Mouse (Mus musculus): ENCODE measurements around the gene Elmo1. TPM values are rescaled to one million over a fixed set of nuclear protein-coding genes. Genes with fewer than 3 reads are reported as not detected.

Elmo1 gene
- total RNA-seq, 2 experiments from 2014 or later: 45.7 to 47.2 TPM

DNA sequence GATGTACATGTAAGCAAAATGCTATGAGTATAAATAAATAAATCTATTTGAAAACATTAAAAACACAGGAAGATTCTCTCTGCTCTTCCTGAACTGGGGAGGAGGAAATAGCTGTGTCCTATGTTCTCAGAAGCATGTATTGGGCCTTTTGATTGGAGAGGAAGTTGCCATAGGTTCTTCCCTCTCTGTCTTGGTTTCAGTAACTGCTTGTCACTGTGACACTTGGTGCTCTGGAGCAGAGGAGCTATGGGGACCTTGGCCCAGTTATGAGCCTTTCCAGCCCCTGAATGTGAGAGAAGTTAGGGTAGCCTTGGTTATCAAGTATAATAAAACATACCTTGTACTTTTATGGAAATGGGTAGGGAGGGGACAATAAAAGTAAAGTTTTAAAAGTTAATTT, 130.0 kb downstream of the Elmo1 start:
- no peak for DNase-seq (ENCODE audit: extremely low spot score in 1 of 2, low spot score in 2 of 2)
- intact Hi-C loops (cut with DNase I): no loop called here

DNA sequence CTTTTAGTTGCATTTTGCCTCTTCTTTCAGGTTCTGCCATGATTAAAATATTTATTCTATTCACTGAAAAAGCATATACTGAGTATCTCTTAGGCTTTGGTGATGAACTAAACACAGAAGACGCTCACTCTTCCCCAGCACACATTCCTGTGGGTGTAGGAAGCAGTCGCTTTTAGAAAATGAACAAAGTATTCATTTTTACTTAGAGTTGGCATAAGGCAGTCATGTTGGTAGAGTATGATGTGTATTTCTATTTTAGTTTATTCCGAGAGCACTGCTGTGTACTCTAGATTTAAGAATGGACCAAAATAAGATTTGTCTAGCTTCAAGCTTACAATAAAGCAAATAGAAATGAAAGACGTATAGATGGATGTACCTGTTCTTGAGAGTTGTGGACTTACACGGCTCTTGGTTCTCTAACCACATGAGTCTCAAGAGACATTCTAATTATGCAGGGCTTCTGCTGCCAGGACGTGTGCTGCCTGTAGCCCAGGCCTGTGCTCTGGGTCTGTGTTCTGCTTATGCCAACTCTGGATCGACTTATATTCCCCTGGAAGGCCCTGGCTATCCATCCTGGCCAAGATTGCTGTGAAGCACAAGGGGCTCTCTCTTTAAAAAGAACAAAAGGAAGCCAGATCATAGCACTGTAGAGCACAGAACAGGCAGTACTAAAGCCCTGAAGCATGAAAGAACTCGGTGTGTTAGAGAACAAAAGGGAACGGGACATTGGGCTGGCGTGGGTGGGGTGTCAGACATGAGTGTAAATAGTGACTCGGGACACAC, 137.7 kb downstream of the Elmo1 start:
- intact Hi-C loops (cut with DNase I): no loop called here
- DNase-seq (ENCODE audit: extremely low spot score in 1 of 2, low spot score in 2 of 2): no peak

DNA sequence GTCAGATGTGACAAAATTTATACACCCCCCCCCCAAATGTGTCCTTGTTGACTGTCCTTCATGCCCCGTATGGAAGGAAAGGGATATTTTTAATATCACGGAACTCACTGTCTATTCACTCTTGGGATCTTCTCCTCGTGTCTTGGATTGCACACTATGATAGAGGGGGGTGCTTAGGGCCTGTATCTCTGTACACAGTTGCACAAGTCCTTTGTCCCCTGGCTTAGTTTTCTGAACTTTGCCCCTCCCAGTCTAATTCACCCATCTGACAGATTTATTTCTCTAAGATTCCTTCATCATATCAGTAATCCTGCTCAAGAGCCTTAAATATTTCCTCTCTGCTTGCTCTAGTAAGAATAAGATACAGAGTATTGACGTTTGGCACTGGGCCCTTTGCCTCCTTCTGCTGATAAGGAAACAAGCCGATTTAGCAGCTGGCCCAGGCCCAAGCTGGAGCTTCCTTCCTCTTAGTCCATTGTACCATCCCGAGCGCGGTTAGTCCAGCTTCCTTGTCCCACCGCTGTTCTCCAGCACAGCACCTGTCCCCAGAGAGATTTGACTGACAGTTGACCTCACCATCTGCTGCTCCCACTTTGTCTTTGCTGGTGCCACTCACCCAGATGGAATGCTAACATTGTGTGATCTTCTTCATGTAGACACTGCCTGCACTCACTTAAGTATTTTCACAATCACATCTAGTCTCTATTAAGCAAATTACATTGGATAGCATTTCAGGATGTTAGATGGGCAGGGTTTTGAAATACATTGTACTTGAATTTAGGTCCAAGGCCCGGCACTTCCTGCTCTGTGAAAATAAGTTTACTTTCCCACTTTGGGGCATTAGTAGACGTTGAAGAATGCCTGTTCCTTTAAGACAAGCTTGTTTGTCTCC, 141.7 kb downstream of the Elmo1 start:
- intact Hi-C loops (cut with DNase I): no loop called here
- DNase-seq (ENCODE audit: extremely low spot score in 1 of 2, low spot score in 2 of 2): peak in 1 of 2 experiments; percentile 77

DNA sequence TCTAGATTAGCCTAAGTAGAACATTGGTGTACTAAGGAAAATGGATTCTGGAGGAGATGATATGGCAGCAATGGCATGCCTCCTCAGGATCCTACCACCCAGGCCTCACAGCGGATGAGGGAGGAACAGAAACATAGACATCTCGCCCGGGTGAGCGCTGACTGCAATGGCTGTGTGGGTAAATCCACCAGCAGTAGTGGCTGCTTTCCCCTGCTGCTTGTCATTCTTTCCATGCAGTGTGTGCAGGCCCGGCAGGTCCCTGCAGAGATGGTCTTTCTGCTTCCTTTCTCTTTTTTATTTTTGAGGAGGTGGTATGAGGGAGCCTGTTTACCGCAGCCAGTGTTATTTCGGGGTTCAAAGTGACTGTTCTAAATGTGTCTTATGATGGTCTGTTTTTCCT, 143.3 kb downstream of the Elmo1 start:
- intact Hi-C loops (cut with DNase I): no loop called here

DNA sequence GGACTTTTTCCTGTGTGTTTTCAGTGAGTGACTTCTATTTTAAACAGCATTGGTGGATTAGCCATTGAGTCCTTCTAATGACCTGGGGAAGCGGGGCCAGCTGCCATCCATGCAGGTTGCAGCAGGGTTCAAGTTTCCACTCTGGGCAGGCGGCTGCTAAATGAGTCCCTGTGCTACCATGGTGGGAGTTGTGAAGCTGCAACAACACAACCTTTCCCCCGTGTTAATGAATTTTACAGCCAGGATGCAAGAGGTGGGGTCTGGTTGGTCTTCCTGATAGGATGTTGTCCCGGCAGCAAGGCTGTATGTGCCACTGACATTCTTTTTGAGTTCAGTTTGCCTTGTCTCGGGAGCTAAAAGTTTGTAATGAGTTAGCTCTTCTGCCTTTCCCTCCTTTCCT, 147.2 kb downstream of the Elmo1 start:
- DNase-seq (ENCODE audit: extremely low spot score in 1 of 2, low spot score in 2 of 2): no peak
- intact Hi-C loops (cut with DNase I): no loop called here

More for the DNA sequence above, 143.3 kb downstream of the Elmo1 start:
- no peak for DNase-seq (ENCODE audit: extremely low spot score in 1 of 2, low spot score in 2 of 2)

DNA sequence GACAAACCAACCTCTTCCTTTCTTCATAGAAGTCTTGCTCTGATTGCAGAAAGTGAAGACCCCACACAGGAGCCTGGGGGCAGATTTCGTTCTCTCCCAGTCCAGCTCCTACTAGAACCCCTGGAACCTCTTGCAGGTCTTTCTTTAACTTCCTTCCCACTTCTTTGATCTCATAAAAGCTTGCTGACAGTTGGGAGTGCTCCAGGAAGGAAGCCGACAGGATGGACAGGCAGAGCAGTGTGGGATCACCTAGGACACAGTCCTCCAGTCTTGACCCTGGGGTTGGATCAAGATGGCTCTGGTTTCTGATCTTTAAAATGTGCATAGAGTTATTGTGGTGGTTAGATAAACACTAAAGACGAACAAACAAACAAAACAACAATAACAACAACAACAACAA, 147.8 kb downstream of the Elmo1 start:
- intact Hi-C loops (cut with DNase I): no loop called here
- DNase-seq (ENCODE audit: extremely low spot score in 1 of 2, low spot score in 2 of 2): no peak

DNA sequence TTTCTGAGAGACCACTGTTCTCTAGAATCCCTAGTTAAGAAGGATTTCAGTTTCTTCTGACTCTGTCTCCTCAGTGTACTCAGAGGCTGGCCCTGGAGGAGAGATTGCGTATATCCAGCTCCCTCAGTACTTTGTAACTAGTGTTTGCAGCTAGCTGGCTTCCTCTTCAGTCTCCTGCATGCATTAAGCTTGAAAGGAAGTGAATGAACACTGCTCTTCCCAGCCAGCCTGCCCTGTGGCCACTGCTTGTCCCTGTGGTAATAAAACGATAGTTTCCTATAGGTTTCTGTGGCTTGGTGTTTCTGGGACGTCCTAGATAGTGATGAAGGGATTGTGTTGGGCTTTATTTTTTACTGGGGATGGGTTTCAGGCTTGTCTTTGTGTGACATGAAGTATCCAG, 148.3 kb downstream of the Elmo1 start:
- no peak for DNase-seq (ENCODE audit: extremely low spot score in 1 of 2, low spot score in 2 of 2)
- intact Hi-C loops (cut with DNase I): no loop called here

DNA sequence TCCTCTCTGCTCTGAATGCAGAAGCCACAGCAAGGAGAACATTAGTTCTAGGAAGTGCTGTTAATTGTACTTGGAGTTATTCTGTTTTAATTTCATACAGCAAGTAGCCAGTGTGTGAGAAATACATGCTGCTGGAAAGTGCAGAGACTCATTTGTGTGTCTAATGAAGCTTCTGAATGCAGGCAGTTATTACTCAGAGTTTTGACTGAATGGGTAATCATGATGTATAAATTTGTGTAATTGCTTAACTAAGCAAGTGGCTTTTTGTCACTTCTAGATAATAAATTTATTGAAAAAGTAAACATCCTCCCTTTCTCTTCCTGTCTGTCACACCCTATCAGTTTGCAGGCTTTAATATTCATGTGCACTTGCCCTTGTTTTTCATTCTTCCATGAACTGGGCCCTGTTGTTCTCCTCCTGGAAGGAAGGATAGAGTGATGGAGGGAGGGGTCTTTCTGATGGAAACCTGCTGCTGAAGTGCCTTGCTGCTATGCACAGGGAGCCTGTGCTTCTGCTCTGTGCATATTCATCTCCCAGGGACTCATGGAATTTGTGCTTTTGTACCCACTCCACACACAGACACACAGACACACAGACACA, 159.8 kb downstream of the Elmo1 start:
- intact Hi-C loops (cut with DNase I): no loop called here
- DNase-seq (ENCODE audit: extremely low spot score in 1 of 2, low spot score in 2 of 2): no peak

DNA sequence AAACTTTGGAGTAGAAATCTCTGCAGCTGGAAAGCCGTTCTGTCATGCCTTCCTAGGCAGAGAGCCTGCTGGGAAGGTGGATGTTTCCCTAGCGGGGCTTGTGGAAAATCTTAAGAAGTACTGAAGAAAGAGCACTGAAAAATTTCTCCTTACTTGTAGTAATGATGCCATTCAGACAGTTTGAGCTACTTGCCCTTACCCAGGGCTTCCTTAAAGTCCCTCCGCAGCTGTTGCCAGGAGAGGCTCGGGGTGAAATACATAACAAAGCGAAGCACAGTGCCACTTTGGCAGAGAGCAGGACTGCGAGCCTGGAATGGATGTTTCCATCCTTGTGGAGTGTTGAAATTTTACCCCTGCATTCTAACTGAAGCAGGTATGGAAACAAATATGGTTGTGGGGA, 164.5 kb downstream of the Elmo1 start:
- intact Hi-C loops (cut with DNase I): no loop called here
- no peak for DNase-seq (ENCODE audit: extremely low spot score in 1 of 2, low spot score in 2 of 2)

DNA sequence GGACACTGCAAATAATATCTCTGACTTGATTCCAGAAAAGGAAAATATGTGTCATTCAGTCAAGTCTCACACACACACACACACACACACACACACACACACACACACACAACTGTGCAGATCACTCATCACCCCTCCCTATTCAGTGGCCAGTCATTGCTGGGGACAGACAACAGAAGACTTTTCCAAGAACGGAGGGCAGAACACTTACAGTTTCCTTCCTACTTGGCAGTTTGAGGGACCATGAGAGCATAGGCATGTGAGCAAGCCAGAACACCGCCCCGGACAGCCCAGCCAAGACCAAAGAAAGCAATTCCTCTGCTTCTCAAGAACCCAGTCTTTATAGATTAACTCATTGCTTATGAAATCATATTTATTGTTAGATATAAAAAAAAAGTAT, 165.0 kb downstream of the Elmo1 start:
- intact Hi-C loops (cut with DNase I): no loop called here
- DNase-seq (ENCODE audit: extremely low spot score in 1 of 2, low spot score in 2 of 2): no peak

DNA sequence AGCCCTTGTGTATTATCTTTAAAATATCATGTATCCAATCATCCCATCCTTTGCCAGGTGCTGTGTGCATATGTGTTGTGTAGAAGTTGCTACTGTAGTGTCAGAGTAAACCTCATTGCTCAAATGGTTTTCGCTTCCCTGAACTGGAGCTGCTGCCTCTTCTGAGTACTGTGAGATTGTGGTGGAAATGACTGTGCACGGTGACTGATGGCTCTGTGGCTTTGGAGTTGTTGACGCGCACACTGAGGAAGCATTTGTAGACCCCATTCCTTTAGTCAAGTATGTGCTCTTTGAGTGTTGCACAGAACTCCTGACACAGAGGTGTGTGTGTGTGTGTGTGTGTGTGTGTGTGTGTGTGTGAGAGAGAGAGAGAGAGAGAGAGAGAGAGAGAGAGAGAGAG, 166.2 kb downstream of the Elmo1 start:
- no peak for DNase-seq (ENCODE audit: extremely low spot score in 1 of 2, low spot score in 2 of 2)
- intact Hi-C loops (cut with DNase I): no loop called here

DNA sequence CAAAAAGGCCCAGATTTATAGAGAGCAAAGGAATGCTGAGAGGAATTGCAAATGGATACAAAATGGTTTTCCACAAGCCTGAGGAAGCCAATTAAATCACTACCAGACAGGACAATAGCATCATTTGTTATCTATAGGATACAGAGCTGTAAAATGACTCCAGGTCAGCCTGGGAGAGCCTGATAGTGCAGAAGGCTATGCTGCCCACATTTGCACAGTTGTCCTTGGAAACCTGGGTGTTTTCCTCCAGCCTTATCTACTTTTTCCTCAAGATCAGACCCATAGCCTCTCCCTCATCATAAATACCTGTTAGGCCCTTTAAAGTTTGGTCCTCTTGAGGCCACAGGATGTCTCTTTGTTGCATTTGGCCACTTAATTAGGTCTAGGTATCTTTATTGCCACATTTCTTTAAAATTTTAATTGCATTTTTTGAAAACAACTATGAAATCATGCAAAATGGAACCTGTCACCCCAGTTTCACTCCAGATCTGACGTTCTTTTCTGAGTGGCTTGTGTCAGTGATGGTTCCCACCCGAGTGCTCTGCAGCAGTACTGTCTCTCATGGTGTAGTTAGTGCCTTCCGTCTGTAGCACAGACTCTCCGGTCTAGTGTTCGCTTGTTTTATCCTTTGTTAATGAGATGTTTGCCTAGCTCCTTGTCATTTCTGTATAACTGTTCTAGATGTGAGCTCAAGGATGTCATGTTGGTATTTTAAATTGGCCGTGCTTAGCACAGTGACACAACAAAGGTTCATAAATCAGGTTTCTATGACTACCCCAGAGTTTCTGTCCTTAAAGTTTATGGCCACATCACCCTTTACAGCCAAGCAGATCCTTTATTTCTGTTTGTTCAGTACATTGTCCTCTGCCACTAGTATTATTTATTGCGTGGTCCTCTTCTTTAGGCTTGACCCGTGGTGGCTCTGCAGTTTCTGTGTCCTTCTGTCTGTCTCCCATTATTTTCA, 167.4 kb downstream of the Elmo1 start:
- intact Hi-C loops (cut with DNase I): no loop called here
- DNase-seq (ENCODE audit: extremely low spot score in 1 of 2, low spot score in 2 of 2): no peak

DNA sequence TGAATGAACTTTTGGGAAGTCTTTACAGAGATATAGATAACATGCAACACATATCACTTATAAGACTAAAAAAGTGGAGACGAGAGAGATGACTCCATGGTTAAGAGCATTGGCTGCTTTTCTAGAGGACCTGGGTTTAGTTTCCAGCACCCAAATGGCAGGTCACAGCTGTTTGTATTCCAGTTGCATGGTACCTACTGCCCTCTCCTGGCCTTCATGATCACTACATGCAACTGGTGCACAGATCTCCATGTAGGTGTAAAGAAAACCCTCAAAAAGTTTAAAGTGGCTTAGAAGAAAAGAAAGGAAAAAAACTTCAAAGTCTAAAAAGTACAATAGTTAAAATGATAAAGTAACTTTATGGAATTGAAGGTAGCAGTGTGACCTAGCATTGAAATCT, 172.8 kb downstream of the Elmo1 start:
- DNase-seq (ENCODE audit: extremely low spot score in 1 of 2, low spot score in 2 of 2): no peak
- intact Hi-C loops (cut with DNase I): no loop called here

DNA sequence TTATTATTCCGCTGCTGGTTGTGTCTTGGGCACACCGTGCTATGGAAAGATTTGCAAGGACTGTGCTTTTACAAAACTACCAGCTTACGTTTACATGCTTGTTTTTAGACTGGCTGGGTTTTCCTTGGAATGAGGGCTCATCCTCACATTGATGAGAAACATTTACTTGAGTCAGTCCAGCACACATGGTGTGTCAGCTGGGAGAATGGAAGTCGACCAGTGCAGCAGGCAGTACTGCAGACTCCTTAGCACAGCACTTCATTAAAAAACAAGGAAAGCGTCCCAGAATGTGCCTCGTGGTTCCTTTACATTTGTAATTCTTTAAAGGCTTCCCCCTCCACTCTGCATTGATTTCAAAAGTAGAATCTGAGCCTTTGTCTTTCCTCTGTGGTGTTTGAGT, 179.8 kb downstream of the Elmo1 start:
- intact Hi-C loops (cut with DNase I): loop anchor here (2.0 to 5.0 kb wide), 3 partner anchors 178 to 571 kb away; partner anchors contain the start of gene Elmo1
- peak in 1 of 2 experiments; percentile 14 for DNase-seq (ENCODE audit: extremely low spot score in 1 of 2, low spot score in 2 of 2)

DNA sequence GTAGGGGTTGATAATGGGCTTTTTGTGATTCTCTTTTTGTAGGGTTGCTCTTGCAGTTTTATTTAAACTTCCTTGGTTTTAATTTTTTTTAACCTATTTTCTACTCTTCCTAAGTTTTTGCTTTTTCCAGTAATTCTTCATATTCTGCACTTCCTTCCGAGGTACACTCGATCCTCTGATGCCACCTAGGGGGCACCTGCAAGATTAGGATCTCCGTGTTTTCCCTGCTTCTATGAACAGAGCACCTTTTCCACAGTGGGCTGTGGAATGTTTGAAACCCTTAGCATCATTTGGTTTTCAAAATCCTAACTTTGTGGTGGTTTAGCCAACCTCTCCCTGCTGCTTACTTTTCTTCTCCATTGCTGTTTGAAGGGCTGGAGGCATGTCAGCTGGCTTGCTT, 181.4 kb downstream of the Elmo1 start:
- intact Hi-C loops (cut with DNase I): loop anchor here (2.0 to 5.0 kb wide), 3 partner anchors 179 to 573 kb away; partner anchors contain the start of gene Elmo1
- DNase-seq (ENCODE audit: extremely low spot score in 1 of 2, low spot score in 2 of 2): peak in 1 of 2 experiments; percentile 17

DNA sequence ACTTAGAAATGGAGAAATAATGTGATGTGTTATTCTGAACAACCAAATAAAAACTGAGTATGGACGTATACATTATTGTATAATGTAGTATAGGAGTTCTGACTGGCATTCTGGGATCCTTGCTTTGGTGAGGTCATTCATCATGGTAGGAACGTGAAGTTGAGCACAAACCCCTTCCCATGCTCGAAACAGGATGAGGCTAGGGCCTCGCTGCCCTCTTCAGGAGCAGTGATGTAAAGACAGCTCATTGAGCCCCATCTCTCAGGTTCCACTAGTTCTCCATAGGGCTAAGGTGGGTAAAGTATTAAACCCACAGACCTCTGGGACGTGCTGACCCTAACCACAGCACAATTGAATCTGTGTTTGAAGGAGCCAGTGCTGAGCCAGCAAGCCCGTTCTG, 182.2 kb downstream of the Elmo1 start:
- DNase-seq (ENCODE audit: extremely low spot score in 1 of 2, low spot score in 2 of 2): peak in 1 of 2 experiments; percentile 30
- intact Hi-C loops (cut with DNase I): loop anchor here (5.0 kb wide), 2 partner anchors 180 to 235 kb away; partner anchors contain the start of gene Elmo1

DNA sequence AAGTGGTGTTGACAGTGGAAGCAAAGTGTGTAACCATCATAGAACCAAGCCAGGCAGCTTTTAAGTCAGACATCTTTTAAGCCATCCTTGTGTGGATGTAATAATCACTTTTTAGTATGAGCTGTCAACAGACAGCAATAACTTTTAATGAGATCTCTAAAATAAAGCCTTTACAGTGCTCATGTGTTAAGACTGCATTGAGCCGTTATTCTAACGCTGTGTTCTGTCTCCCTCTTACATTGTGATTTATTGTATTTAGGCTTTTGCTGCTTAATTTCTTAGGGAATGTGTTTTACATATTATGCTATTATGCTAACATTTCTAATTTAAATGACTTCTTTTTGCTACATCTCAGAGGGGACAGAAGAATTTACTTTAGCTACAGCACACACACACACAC, 189.5 kb downstream of the Elmo1 start:
- no peak for DNase-seq (ENCODE audit: extremely low spot score in 1 of 2, low spot score in 2 of 2)
- intact Hi-C loops (cut with DNase I): no loop called here

DNA sequence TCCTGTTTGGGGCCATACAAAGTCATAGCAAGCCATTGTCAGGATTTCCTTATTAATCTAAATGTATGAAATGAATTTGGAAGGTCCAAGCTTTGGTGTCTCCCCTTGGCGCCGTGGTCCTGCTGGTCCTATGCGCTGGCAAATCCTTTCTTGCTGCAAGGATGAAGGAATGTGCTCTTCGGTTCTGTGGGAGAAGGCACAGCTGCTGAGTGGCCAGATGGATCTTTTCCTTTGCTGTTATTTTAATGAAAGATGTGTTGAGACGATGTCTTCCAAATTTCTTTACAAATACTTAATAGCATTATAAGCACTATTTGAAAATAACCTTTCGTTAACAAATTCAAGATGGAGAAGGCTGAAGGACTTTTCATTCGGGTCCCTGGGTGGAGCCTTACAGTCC, 193.5 kb downstream of the Elmo1 start:
- intact Hi-C loops (cut with DNase I): no loop called here
- DNase-seq (ENCODE audit: extremely low spot score in 1 of 2, low spot score in 2 of 2): no peak
